Mouse (Mus musculus): ENCODE data around the gene Ccdc171.

GRCm38 (mm10) chr4:83780044-83780443 is 254.7 kb downstream of the Ccdc171 start:
- TF ChIP-seq CTCF (IDR thresholded peaks at IDR 0.05; ENCODE audit: borderline replicate concordance, control insufficient read depth, extremely low read depth, insufficient read depth, low read length, poor library complexity) (no peak), POLR2A (IDR thresholded peaks at IDR 0.05; ENCODE audit: control insufficient read depth, extremely low read depth, insufficient read depth, low read length, poor library complexity) (no peak)
